Mouse (Mus musculus) limb, embryonic 15.5 days (tissue): ENCODE measurements at regions not wholly inside any gene's neighbourhood (a gene's known extent, or its start where the extent isn't known, plus 50 kb on each side); places are given as distances from the start of the nearest gene placed in this dataset.

Experiments
- ATAC-seq: fragments of 200-750 bp; cut with Nextera tagmentation; 2 replicates; pipeline ENCODE4 v1.8.0; 2017; ENCODE audit warnings: low read depth, moderate TSS enrichment; ENCODE audit not compliant: insufficient number of reproducible peaks, low FRiP score, low TSS enrichment
- H3K27ac ChIP-seq: fragments of 300-500 bp; sonication (generic); 2 replicates; pipeline ENCODE4 v1.5.1; 2015; ENCODE audit warnings: moderate library complexity, mild to moderate bottlenecking, inconsistent platforms
- H3K27me3 ChIP-seq: fragments of 300-500 bp; sonication (generic); 2 replicates; pipeline ENCODE4 v1.6.1; 2015; ENCODE audit warnings: inconsistent platforms
- H3K36me3 ChIP-seq: fragments of 300-500 bp; sonication (generic); 2 replicates; pipeline ENCODE4 v1.6.1; 2015; ENCODE audit warnings: inconsistent platforms
- H3K4me1 ChIP-seq: fragments of 300-500 bp; sonication (generic); 2 replicates; pipeline ENCODE4 v1.6.1; 2015; ENCODE audit warnings: inconsistent platforms
- H3K4me2 ChIP-seq: fragments of 300-500 bp; sonication (generic); 2 replicates; pipeline ENCODE4 v1.6.1; 2015; ENCODE audit warnings: mild to moderate bottlenecking, inconsistent platforms
- H3K4me3 ChIP-seq: fragments of 300-500 bp; sonication (generic); 2 replicates; pipeline ENCODE4 v1.5.1; 2015; ENCODE audit warnings: mild to moderate bottlenecking, inconsistent platforms
- H3K9ac ChIP-seq: fragments of 300-500 bp; sonication (generic); 2 replicates; pipeline ENCODE4 v1.6.1; 2015; ENCODE audit warnings: inconsistent platforms
- H3K9me3 ChIP-seq: fragments of 300-500 bp; sonication (generic); 2 replicates; pipeline ENCODE4 v1.6.1; 2016; ENCODE audit warnings: inconsistent platforms
- WGBS: fragments of 180-500 bp; shearing (Covaris S2); methylation state at CpG from one replicate; pipeline ENCODE4 v1.1.7; 2015; 5-methylcytosine and 5-hydroxymethylcytosine counted together

DNA sequence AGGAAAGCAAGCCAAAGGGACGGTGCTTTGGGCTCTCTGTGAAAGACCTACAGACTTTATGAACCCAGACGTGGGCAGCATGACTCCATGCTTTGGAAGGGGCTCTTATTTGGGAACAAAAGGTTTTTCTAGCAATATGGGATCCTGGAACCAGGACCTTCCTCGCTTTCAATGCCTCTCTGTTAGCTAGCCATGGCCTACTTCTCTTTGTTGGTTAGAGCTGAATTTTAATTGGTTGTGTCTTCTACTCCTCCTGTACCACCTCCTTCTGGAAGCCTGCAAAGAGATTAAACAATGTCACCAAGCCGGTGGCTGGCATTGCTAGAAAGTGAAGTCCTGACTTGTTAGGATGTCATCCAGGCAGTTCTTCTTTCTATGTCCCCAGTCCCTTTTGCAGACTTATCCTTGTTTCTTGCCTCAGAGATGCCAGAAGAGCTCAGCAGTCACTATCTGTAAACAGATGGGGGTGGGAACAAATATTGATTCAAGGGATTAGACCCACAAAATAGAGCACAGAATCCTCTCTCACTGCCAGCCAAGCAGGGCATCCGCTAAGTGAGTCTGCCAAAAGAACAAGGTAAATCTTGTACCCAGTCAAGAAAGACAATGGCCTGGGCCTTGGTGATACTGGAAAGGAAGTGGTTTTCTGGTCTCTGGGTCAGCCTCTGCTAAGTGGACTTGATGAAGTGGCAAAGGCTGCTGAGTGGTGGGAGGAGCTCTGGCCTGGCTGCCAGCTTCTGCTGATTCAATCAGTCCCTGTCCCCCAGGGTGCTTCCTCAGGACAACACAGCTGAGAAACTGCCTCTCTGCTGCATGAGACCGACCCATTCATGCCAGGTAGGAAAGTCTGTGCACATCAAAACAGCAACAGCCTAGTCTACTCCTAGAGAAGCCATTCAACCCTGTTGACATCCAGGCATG, 244.7 kb upstream of the Tenm4 start:
- 76% methylated on average over 6 of the region's 6 CpGs for WGBS
- no peak overlapping the region for H3K9ac ChIP-seq
- no peak for ATAC-seq
- no peak overlapping the region for H3K4me3 ChIP-seq
- H3K36me3 ChIP-seq, result no peaks in the 10 kb centered on the region
- no peak overlapping the region for H3K27ac ChIP-seq
- H3K4me2 ChIP-seq, result no peak overlapping the region
- H3K27me3 ChIP-seq, result no peaks in the 10 kb centered on the region
- no peaks in the 10 kb centered on the region for H3K9me3 ChIP-seq
- H3K4me1 ChIP-seq, result no peaks in the 10 kb centered on the region

GRCm38 (mm10) chr7:95936599-95936998, 234.4 kb upstream of the Tenm4 start:
- Histone ChIP-seq H3K4me1 (no peaks in the 10 kb centered on the region), H3K9me3 (no peaks in the 10 kb centered on the region), H3K27me3 (no peaks in the 10 kb centered on the region), H3K4me2 (no peak overlapping the region), H3K4me3 (no peak overlapping the region), H3K27ac (no peak overlapping the region), H3K36me3 (no peaks in the 10 kb centered on the region), H3K9ac (no peak overlapping the region)
- no peak for ATAC-seq
- 67% methylated on average over 5 of the region's 5 CpGs for WGBS

- no peaks in the 10 kb centered on the region for H3K9me3 ChIP-seq
- ATAC-seq, result no peak
- H3K4me2 ChIP-seq, result no peak overlapping the region
- no peaks in the 10 kb centered on the region for H3K27me3 ChIP-seq
- WGBS, result 86% methylated on average over 6 of the region's 6 CpGs
- no peak overlapping the region for H3K4me3 ChIP-seq
- H3K4me1 ChIP-seq, result no peaks in the 10 kb centered on the region
- H3K9ac ChIP-seq, result no peak overlapping the region
- no peaks in the 10 kb centered on the region for H3K36me3 ChIP-seq
- no peak overlapping the region for H3K27ac ChIP-seq
Measured at GRCm38 (mm10) chr7:95943420-95943819, 227.6 kb upstream of the Tenm4 start.

GRCm38 (mm10) chr7:95952395-95952794, 218.7 kb upstream of the Tenm4 start:
- no peak for ATAC-seq
- H3K9ac ChIP-seq, result no peak overlapping the region
- H3K27ac ChIP-seq, result no peak overlapping the region
- H3K9me3 ChIP-seq, result no peaks in the 10 kb centered on the region
- no peak overlapping the region for H3K4me3 ChIP-seq
- no peak overlapping the region for H3K4me2 ChIP-seq
- H3K4me1 ChIP-seq, result no peaks in the 10 kb centered on the region
- H3K36me3 ChIP-seq, result no peaks in the 10 kb centered on the region
- 90% methylated on average over 2 of the region's 2 CpGs for WGBS
- H3K27me3 ChIP-seq, result no peaks in the 10 kb centered on the region

DNA sequence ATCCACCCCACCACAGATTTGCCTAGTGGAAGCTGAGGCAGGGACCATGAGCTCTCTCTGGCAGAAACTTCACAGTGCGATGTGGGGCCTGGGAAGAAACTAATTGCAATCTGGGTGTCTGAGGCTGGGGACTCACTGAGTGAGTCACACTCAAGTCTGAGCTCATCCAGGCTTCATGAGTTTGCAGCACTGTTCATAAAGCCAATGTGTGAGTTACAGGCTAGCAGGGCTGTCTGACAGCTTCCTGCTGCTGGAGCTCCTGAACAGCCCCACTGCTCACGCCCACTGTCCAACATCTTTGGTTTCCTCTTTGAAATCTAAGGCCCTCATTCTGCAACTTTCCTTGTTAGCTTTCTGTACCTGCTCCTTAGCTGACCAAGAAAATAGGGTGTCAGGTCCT, 216.5 kb upstream of the Tenm4 start:
- no peaks in the 10 kb centered on the region for H3K9me3 ChIP-seq
- no peaks in the 10 kb centered on the region for H3K36me3 ChIP-seq
- no peaks in the 10 kb centered on the region for H3K4me1 ChIP-seq
- no peak overlapping the region for H3K4me3 ChIP-seq
- H3K27ac ChIP-seq, result no peak overlapping the region
- no peak for ATAC-seq
- H3K4me2 ChIP-seq, result no peak overlapping the region
- WGBS, result 86% methylated on average over 2 of the region's 2 CpGs
- H3K27me3 ChIP-seq, result no peaks in the 10 kb centered on the region
- H3K9ac ChIP-seq, result no peak overlapping the region

DNA sequence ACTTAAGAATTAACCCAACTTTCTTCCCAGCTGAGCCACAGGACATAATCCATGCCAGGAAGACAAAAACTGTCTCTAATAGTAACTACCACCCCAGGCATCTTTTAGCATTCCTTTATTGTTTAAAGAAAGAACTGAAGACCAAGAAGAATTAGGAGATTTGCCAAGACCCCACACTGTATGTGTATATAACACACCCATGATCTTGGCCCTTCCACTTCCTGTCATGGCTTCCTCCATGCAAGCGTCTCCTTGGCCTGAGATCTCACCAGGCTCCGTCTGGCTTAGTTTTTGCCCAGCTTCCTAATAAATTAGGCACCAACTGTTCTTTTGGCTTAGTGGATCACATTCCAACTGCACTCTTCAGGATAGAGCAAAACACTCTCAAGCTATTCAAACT, 215.9 kb upstream of the Tenm4 start:
- Histone ChIP-seq H3K4me2 (no peak overlapping the region), H3K4me1 (no peaks in the 10 kb centered on the region), H3K36me3 (no peaks in the 10 kb centered on the region), H3K27me3 (no peaks in the 10 kb centered on the region), H3K9ac (no peak overlapping the region), H3K9me3 (no peaks in the 10 kb centered on the region), H3K4me3 (no peak overlapping the region), H3K27ac (no peak overlapping the region)
- 54% methylated on average over 2 of the region's 2 CpGs for WGBS
- ATAC-seq, result no peak

DNA sequence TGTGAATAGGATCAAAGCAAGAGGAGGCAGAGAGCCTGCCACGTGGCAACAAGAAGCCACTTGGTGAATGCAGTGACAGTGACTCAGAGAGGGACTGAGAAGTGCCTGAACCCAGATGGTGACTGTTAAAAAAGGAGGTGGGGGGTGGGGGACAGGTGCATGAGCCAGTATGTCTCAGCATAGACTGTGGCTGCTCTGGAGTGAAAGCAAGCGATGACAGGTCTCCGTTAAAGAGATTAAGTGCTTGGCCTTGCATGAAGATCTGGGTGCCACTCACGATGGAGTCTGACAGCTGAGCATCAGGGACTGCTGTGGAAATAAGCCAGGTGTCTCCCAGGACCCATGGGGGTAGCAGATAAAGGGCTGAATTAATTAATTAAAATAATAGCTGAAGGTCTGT, 212.0 kb upstream of the Tenm4 start:
- no peaks in the 10 kb centered on the region for H3K36me3 ChIP-seq
- no peak overlapping the region for H3K4me2 ChIP-seq
- no peak overlapping the region for H3K27ac ChIP-seq
- no peak for ATAC-seq
- no peaks in the 10 kb centered on the region for H3K27me3 ChIP-seq
- H3K9me3 ChIP-seq, result no peaks in the 10 kb centered on the region
- no peak overlapping the region for H3K4me3 ChIP-seq
- H3K4me1 ChIP-seq, result no peaks in the 10 kb centered on the region
- H3K9ac ChIP-seq, result no peak overlapping the region
- 60% methylated on average over 4 of the region's 4 CpGs for WGBS

DNA sequence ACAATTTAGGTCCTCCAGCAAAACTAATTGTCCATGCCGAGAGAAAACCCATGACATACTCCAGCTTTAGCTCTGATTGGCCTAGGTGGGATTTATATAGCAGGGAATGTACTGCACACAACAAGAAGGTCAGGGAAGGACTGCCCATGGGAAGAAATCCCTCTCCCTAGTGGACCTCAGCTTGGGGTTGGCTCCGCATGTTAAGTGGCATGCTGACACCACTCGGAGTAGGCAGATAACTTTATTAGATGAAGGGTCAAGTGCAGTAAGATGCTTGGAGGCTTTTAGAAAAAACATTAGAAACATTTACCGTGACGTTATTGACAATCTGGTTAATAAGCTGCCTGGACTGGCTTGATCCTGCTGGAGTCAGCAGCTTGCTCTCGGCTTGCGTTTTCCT, 199.2 kb upstream of the Tenm4 start:
- H3K9me3 ChIP-seq, result no peaks in the 10 kb centered on the region
- no peaks in the 10 kb centered on the region for H3K4me1 ChIP-seq
- H3K36me3 ChIP-seq, result no peaks in the 10 kb centered on the region
- H3K9ac ChIP-seq, result no peak overlapping the region
- no peaks in the 10 kb centered on the region for H3K27me3 ChIP-seq
- ATAC-seq, result no peak
- no peak overlapping the region for H3K27ac ChIP-seq
- no peak overlapping the region for H3K4me3 ChIP-seq
- H3K4me2 ChIP-seq, result no peak overlapping the region
- 86% methylated on average over 7 of the region's 7 CpGs for WGBS

- Histone ChIP-seq H3K9ac (no peak overlapping the region), H3K4me2 (no peak overlapping the region), H3K36me3 (no peaks in the 10 kb centered on the region), H3K4me3 (no peak overlapping the region), H3K9me3 (no peaks in the 10 kb centered on the region), H3K27ac (no peak overlapping the region), H3K4me1 (no peaks in the 10 kb centered on the region), H3K27me3 (no peaks in the 10 kb centered on the region)
- WGBS, result 77% methylated on average over 2 of the region's 2 CpGs
- no peak for ATAC-seq
Measured at GRCm38 (mm10) chr7:95974085-95974484, 197.0 kb upstream of the Tenm4 start.

DNA sequence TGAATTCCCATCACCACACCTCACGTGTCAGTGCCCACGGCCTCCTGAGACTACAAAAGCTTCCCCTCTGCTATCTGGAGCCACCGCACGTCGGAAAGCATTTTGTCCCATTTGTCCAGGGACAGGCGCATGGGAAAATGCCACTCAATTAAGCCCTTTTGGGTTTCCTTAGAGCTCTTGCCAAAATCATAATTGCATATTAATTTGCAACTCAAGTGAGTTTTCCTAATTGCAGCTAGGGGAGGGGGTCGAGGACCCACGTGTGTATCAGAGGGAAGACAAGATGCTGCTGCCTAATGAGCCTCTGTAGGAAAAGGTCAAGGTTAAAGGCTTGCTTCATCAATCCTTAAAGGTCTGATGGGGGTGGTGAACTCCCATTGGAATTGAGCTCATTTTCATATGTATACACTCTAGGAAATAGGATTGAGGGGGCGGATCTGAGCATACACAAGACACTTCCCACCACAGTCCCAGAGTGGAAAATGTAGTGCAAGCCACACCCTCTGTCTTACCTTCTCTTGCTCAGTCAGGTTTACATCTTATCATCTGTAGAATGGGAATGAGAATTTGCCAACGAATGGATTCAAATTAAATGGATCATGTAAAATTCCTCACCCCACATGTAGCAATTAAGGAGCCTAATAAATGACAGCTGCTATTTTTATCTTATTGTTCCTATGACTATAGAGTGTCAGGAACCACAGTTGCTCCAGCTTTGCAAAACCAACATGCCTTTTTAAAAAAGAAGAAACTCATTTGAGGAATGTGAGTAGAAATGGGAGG, 179.6 kb upstream of the Tenm4 start:
- Histone ChIP-seq H3K9me3 (no peaks in the 10 kb centered on the region), H3K36me3 (no peaks in the 10 kb centered on the region), H3K27me3 (no peaks in the 10 kb centered on the region), H3K4me3 (no peak overlapping the region), H3K4me1 (no peaks in the 10 kb centered on the region), H3K27ac (no peak overlapping the region), H3K4me2 (no peak overlapping the region), H3K9ac (no peak overlapping the region)
- no peak for ATAC-seq
- 67% methylated on average over 10 of the region's 10 CpGs for WGBS

DNA sequence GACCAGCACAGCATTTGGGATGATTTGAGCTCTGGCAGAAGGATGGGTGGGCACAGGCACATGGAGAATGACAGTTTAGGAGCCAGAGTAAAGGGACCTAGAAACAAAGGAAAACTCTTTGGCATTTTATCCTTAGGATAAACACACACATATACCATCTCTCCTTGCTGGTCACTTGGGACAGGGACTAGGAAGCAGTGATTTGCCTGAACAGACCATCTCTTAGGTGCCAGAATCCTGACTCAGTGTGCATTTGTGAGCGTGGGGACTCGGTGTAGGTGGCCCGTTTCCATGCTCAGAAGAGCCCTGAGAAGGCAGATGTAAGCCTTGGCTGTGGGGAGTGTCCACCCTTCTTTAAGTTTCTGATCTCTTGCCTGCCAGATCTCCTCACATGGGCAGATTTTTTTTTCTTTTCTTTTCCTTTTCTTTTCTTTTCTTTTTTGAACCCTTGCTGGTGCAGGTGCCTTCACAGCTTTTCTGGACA, 179.0 kb upstream of the Tenm4 start:
- no peaks in the 10 kb centered on the region for H3K27me3 ChIP-seq
- H3K4me3 ChIP-seq, result no peak overlapping the region
- no peaks in the 10 kb centered on the region for H3K4me1 ChIP-seq
- ATAC-seq, result no peak
- no peak overlapping the region for H3K4me2 ChIP-seq
- H3K27ac ChIP-seq, result no peak overlapping the region
- H3K36me3 ChIP-seq, result no peaks in the 10 kb centered on the region
- no peak overlapping the region for H3K9ac ChIP-seq
- WGBS, result 79% methylated on average over 3 of the region's 3 CpGs
- H3K9me3 ChIP-seq, result no peaks in the 10 kb centered on the region

- no peaks in the 10 kb centered on the region for H3K36me3 ChIP-seq
- no peak for ATAC-seq
- H3K4me1 ChIP-seq, result no peaks in the 10 kb centered on the region
- H3K9ac ChIP-seq, result no peak overlapping the region
- no peaks in the 10 kb centered on the region for H3K27me3 ChIP-seq
- no peak overlapping the region for H3K4me3 ChIP-seq
- no peak overlapping the region for H3K27ac ChIP-seq
- 78% methylated on average over 3 of the region's 3 CpGs for WGBS
- H3K9me3 ChIP-seq, result no peaks in the 10 kb centered on the region
- H3K4me2 ChIP-seq, result no peak overlapping the region
Measured at GRCm38 (mm10) chr7:95992521-95992920, 178.5 kb upstream of the Tenm4 start.
